Mouse (Mus musculus): ENCODE measurements around the gene Hba-x. TPM values are rescaled to one million over a fixed set of nuclear protein-coding genes. Genes with fewer than 3 reads are reported as not detected.
"Not testable (repeated sequence)": the region's sequence is repeated elsewhere in the genome, so short reads cannot be mapped to it uniquely, and the experiment has no call there.

Hba-x gene
- total RNA-seq, 2 experiments from 2014 or later, result not detected

- DNase-seq, result not testable (repeated sequence)
Measured at GRCm38 (mm10) chr11:32285887-32286286, 9.7 kb downstream of the Hba-x start.

- DNase-seq, result peak; percentile 63 to 86
Measured at GRCm38 (mm10) chr11:32286695-32287492, 10.7 kb downstream of the Hba-x start, which contains the start of gene Hbq1b. TSS of gene Hbq1b (plus strand) at chr11:32286965.

GRCm38 (mm10) chr11:32287493-32287825, 11.3 kb downstream of the Hba-x start:
- no peak for DNase-seq

- DNase-seq, result not testable (repeated sequence)
Measured at GRCm38 (mm10) chr11:32292819-32293218, 16.6 kb downstream of the Hba-x start.

GRCm38 (mm10) chr11:32293479-32293878, 17.3 kb downstream of the Hba-x start:
- DNase-seq, result not testable (repeated sequence)

- not testable (repeated sequence) for DNase-seq
Measured at GRCm38 (mm10) chr11:32296203-32296602, 20.0 kb downstream of the Hba-x start, which contains the start of gene Hba-a2. TSS of gene Hba-a2 (plus strand) at chr11:32296489.

GRCm38 (mm10) chr11:32297417-32297816, 21.2 kb downstream of the Hba-x start:
- DNase-seq, result not testable (repeated sequence)

GRCm38 (mm10) chr11:32297866-32298531, 21.8 kb downstream of the Hba-x start:
- no peak for DNase-seq

- DNase-seq, result no peak
Measured at GRCm38 (mm10) chr11:32298532-32298918, 22.3 kb downstream of the Hba-x start.

GRCm38 (mm10) chr11:32299865-32300264, 23.7 kb downstream of the Hba-x start, which contains the start of gene Hbq1a:
TSS of gene Hbq1a (plus strand) at chr11:32300069.
- DNase-seq, result peak; percentile 43 to 74

- no peak for DNase-seq
Measured at GRCm38 (mm10) chr11:32300279-32301267, 24.4 kb downstream of the Hba-x start.

- DNase-seq, result no peak
Measured at GRCm38 (mm10) chr11:32301506-32301905, 25.3 kb downstream of the Hba-x start.

GRCm38 (mm10) chr11:32302824-32303419, 26.7 kb downstream of the Hba-x start:
- DNase-seq, result peak; percentile 30 to 50

GRCm38 (mm10) chr11:32303455-32303854, 27.3 kb downstream of the Hba-x start:
- DNase-seq, result no peak

- DNase-seq, result no peak
Measured at GRCm38 (mm10) chr11:32307006-32307405, 30.8 kb downstream of the Hba-x start.

- DNase-seq, result no peak
Measured at GRCm38 (mm10) chr11:32309446-32309845, 33.2 kb downstream of the Hba-x start.

GRCm38 (mm10) chr11:32309928-32310327, 33.7 kb downstream of the Hba-x start:
- DNase-seq, result no peak

GRCm38 (mm10) chr11:32316009-32316408, 39.8 kb downstream of the Hba-x start:
- DNase-seq, result no peak

- DNase-seq, result no peak
Measured at GRCm38 (mm10) chr11:32320507-32321195, 44.5 kb downstream of the Hba-x start.

GRCm38 (mm10) chr11:32321196-32321565, 45.0 kb downstream of the Hba-x start:
- peak; percentile 47 to 61 for DNase-seq

- peak; percentile 82 to 94 for DNase-seq
Measured at GRCm38 (mm10) chr11:32324609-32325008, 48.4 kb downstream of the Hba-x start.

All from heart, adult 18-20 months (tissue).